Mouse (Mus musculus): ENCODE data around the gene Abtb2. TPM values are rescaled to one million over a fixed set of nuclear protein-coding genes. Genes with fewer than 3 reads are reported as not detected.
A peak's percentile ranks its signal among the peaks of the same experiment; 100 is the strongest.

Gene Abtb2
- polyA plus RNA-seq, 1 experiment from 2014 or later = 15.6 TPM

GRCm38 (mm10) chr2:103710849-103711248, 144.7 kb downstream of the Abtb2 start:
- no peaks in the 10 kb centered on the region for H3K9me3 ChIP-seq (replicated peaks; ENCODE audit: control insufficient read depth, low read length)
- no peak overlapping the region for H3K4me2 ChIP-seq
- WGBS (ENCODE audit: insufficient replicate concordance) = 85% methylated on average over 7 of the region's 7 CpGs
- H3K9ac ChIP-seq (ENCODE audit: low read depth, low read length) = no peak overlapping the region
- ATAC-seq (replicated peaks; ENCODE audit: insufficient number of reproducible peaks, low FRiP score, low TSS enrichment) = no peak
- no peak overlapping the region for H3K27ac ChIP-seq (ENCODE audit: low read depth, low read length)
- peaks cover 26% of the 10 kb centered on the region for H3K36me3 ChIP-seq (ENCODE audit: control insufficient read depth, insufficient read depth, low read length)
- H3K4me3 ChIP-seq (ENCODE audit: low read depth, low read length) = no peak overlapping the region
- H3K4me1 ChIP-seq (ENCODE audit: control insufficient read depth, insufficient read depth, low read length) = peaks cover 22% of the 10 kb centered on the region
- H3K27me3 ChIP-seq (ENCODE audit: control insufficient read depth, insufficient read depth, low read length) = no peaks in the 10 kb centered on the region

GRCm38 (mm10) chr2:103713831-103714230, 147.7 kb downstream of the Abtb2 start:
- WGBS (ENCODE audit: insufficient replicate concordance) = 86% methylated on average over 7 of the region's 7 CpGs
- H3K4me3 ChIP-seq (ENCODE audit: low read depth, low read length) = no peak overlapping the region
- H3K27ac ChIP-seq (ENCODE audit: low read depth, low read length) = no peak overlapping the region
- no peak overlapping the region for H3K4me2 ChIP-seq
- peaks cover 9% of the 10 kb centered on the region for H3K4me1 ChIP-seq (ENCODE audit: control insufficient read depth, insufficient read depth, low read length)
- no peaks in the 10 kb centered on the region for H3K9me3 ChIP-seq (replicated peaks; ENCODE audit: control insufficient read depth, low read length)
- H3K9ac ChIP-seq (ENCODE audit: low read depth, low read length) = no peak overlapping the region
- no peak for ATAC-seq (replicated peaks; ENCODE audit: insufficient number of reproducible peaks, low FRiP score, low TSS enrichment)
- peaks cover 30% of the 10 kb centered on the region for H3K36me3 ChIP-seq (ENCODE audit: control insufficient read depth, insufficient read depth, low read length)
- H3K27me3 ChIP-seq (ENCODE audit: control insufficient read depth, insufficient read depth, low read length) = no peaks in the 10 kb centered on the region

- Histone ChIP-seq H3K27me3 (ENCODE audit: control insufficient read depth, insufficient read depth, low read length) (no peaks in the 10 kb centered on the region), H3K27ac (ENCODE audit: low read depth, low read length) (0 out of 2 replicates have a peak overlapping the region, but pooled peaks have one; percentile 6), H3K4me3 (ENCODE audit: low read depth, low read length) (no peak overlapping the region), H3K4me2 (no peak overlapping the region), H3K4me1 (ENCODE audit: control insufficient read depth, insufficient read depth, low read length) (peaks cover 9% of the 10 kb centered on the region), H3K9ac (ENCODE audit: low read depth, low read length) (no peak overlapping the region), H3K9me3 (replicated peaks; ENCODE audit: control insufficient read depth, low read length) (no peaks in the 10 kb centered on the region), H3K36me3 (ENCODE audit: control insufficient read depth, insufficient read depth, low read length) (peaks cover 28% of the 10 kb centered on the region)
- 75% methylated on average over 4 of the region's 4 CpGs for WGBS (ENCODE audit: insufficient replicate concordance)
- ATAC-seq (replicated peaks; ENCODE audit: insufficient number of reproducible peaks, low FRiP score, low TSS enrichment) = no peak
Measured at GRCm38 (mm10) chr2:103714412-103714811, 148.3 kb downstream of the Abtb2 start.

- Histone ChIP-seq H3K4me2 (no peak overlapping the region), H3K4me1 (ENCODE audit: control insufficient read depth, insufficient read depth, low read length) (peaks cover 9% of the 10 kb centered on the region), H3K9ac (ENCODE audit: low read depth, low read length) (no peak overlapping the region), H3K9me3 (replicated peaks; ENCODE audit: control insufficient read depth, low read length) (no peaks in the 10 kb centered on the region), H3K4me3 (ENCODE audit: low read depth, low read length) (no peak overlapping the region), H3K27ac (ENCODE audit: low read depth, low read length) (no peak overlapping the region), H3K27me3 (ENCODE audit: control insufficient read depth, insufficient read depth, low read length) (no peaks in the 10 kb centered on the region), H3K36me3 (ENCODE audit: control insufficient read depth, insufficient read depth, low read length) (peaks cover 33% of the 10 kb centered on the region)
- no peak; the same call in 1 of the 2 replicates for ATAC-seq (replicated peaks; ENCODE audit: insufficient number of reproducible peaks, low FRiP score, low TSS enrichment)
- 67% methylated on average over 8 of the region's 8 CpGs for WGBS (ENCODE audit: insufficient replicate concordance)
Measured at GRCm38 (mm10) chr2:103718594-103719291, 152.6 kb downstream of the Abtb2 start.

GRCm38 (mm10) chr2:103719292-103719646, 153.2 kb downstream of the Abtb2 start:
- no peak overlapping the region for H3K4me3 ChIP-seq (ENCODE audit: low read depth, low read length)
- no peak for ATAC-seq (replicated peaks; ENCODE audit: insufficient number of reproducible peaks, low FRiP score, low TSS enrichment)
- no peak overlapping the region for H3K9ac ChIP-seq (ENCODE audit: low read depth, low read length)
- H3K4me1 ChIP-seq (ENCODE audit: control insufficient read depth, insufficient read depth, low read length) = peaks cover 9% of the 10 kb centered on the region
- no peak overlapping the region for H3K27ac ChIP-seq (ENCODE audit: low read depth, low read length)
- no peak overlapping the region for H3K4me2 ChIP-seq
- H3K27me3 ChIP-seq (ENCODE audit: control insufficient read depth, insufficient read depth, low read length) = no peaks in the 10 kb centered on the region
- peaks cover 33% of the 10 kb centered on the region for H3K36me3 ChIP-seq (ENCODE audit: control insufficient read depth, insufficient read depth, low read length)
- H3K9me3 ChIP-seq (replicated peaks; ENCODE audit: control insufficient read depth, low read length) = no peaks in the 10 kb centered on the region
- 85% methylated on average over 7 of the region's 7 CpGs for WGBS (ENCODE audit: insufficient replicate concordance)

GRCm38 (mm10) chr2:103724521-103724920, 158.4 kb downstream of the Abtb2 start:
- no peak overlapping the region for H3K4me3 ChIP-seq (ENCODE audit: low read depth, low read length)
- ATAC-seq (replicated peaks; ENCODE audit: insufficient number of reproducible peaks, low FRiP score, low TSS enrichment) = no peak
- peaks cover 37% of the 10 kb centered on the region for H3K36me3 ChIP-seq (ENCODE audit: control insufficient read depth, insufficient read depth, low read length)

GRCm38 (mm10) chr2:103728027-103728540, 162.0 kb downstream of the Abtb2 start:
- H3K9me3 ChIP-seq (replicated peaks; ENCODE audit: control insufficient read depth, low read length) = no peaks in the 10 kb centered on the region
- H3K27ac ChIP-seq (ENCODE audit: low read depth, low read length) = no peak overlapping the region
- no peak for ATAC-seq (replicated peaks; ENCODE audit: insufficient number of reproducible peaks, low FRiP score, low TSS enrichment)

More at GRCm38 (mm10) chr2:103724521-103724920, 158.4 kb downstream of the Abtb2 start:
- Histone ChIP-seq H3K4me2 (no peak overlapping the region), H3K4me1 (ENCODE audit: control insufficient read depth, insufficient read depth, low read length) (no peaks in the 10 kb centered on the region), H3K9ac (ENCODE audit: low read depth, low read length) (no peak overlapping the region), H3K27ac (ENCODE audit: low read depth, low read length) (no peak overlapping the region), H3K27me3 (ENCODE audit: control insufficient read depth, insufficient read depth, low read length) (no peaks in the 10 kb centered on the region), H3K9me3 (replicated peaks; ENCODE audit: control insufficient read depth, low read length) (no peaks in the 10 kb centered on the region)
- WGBS (ENCODE audit: insufficient replicate concordance) = 76% methylated on average over 2 of the region's 2 CpGs

GRCm38 (mm10) chr2:103730999-103731398, 164.9 kb downstream of the Abtb2 start:
- WGBS (ENCODE audit: insufficient replicate concordance) = 85% methylated on average over 8 of the region's 8 CpGs
- Histone ChIP-seq H3K27me3 (ENCODE audit: control insufficient read depth, insufficient read depth, low read length) (no peaks in the 10 kb centered on the region), H3K9ac (ENCODE audit: low read depth, low read length) (no peak overlapping the region), H3K4me1 (ENCODE audit: control insufficient read depth, insufficient read depth, low read length) (no peaks in the 10 kb centered on the region), H3K4me3 (ENCODE audit: low read depth, low read length) (no peak overlapping the region), H3K9me3 (replicated peaks; ENCODE audit: control insufficient read depth, low read length) (no peaks in the 10 kb centered on the region), H3K27ac (ENCODE audit: low read depth, low read length) (no peak overlapping the region), H3K36me3 (ENCODE audit: control insufficient read depth, insufficient read depth, low read length) (peaks cover 21% of the 10 kb centered on the region), H3K4me2 (no peak overlapping the region)
- no peak for ATAC-seq (replicated peaks; ENCODE audit: insufficient number of reproducible peaks, low FRiP score, low TSS enrichment)

More at GRCm38 (mm10) chr2:103728027-103728540, 162.0 kb downstream of the Abtb2 start:
- H3K4me2 ChIP-seq = no peak overlapping the region
- no peaks in the 10 kb centered on the region for H3K4me1 ChIP-seq (ENCODE audit: control insufficient read depth, insufficient read depth, low read length)
- no peak overlapping the region for H3K4me3 ChIP-seq (ENCODE audit: low read depth, low read length)
- 87% methylated on average over 12 of the region's 12 CpGs for WGBS (ENCODE audit: insufficient replicate concordance)
- H3K36me3 ChIP-seq (ENCODE audit: control insufficient read depth, insufficient read depth, low read length) = peaks cover 30% of the 10 kb centered on the region
- H3K27me3 ChIP-seq (ENCODE audit: control insufficient read depth, insufficient read depth, low read length) = no peaks in the 10 kb centered on the region
- no peak overlapping the region for H3K9ac ChIP-seq (ENCODE audit: low read depth, low read length)

GRCm38 (mm10) chr2:103731423-103731822, 165.3 kb downstream of the Abtb2 start:
- no peak for ATAC-seq (replicated peaks; ENCODE audit: insufficient number of reproducible peaks, low FRiP score, low TSS enrichment)
- Histone ChIP-seq H3K27me3 (ENCODE audit: control insufficient read depth, insufficient read depth, low read length) (no peaks in the 10 kb centered on the region), H3K4me2 (no peak overlapping the region), H3K27ac (ENCODE audit: low read depth, low read length) (no peak overlapping the region), H3K4me1 (ENCODE audit: control insufficient read depth, insufficient read depth, low read length) (no peaks in the 10 kb centered on the region), H3K4me3 (ENCODE audit: low read depth, low read length) (no peak overlapping the region), H3K9me3 (replicated peaks; ENCODE audit: control insufficient read depth, low read length) (no peaks in the 10 kb centered on the region), H3K9ac (ENCODE audit: low read depth, low read length) (no peak overlapping the region), H3K36me3 (ENCODE audit: control insufficient read depth, insufficient read depth, low read length) (peaks cover 21% of the 10 kb centered on the region)
- 87% methylated on average over 6 of the region's 6 CpGs for WGBS (ENCODE audit: insufficient replicate concordance)
